Mouse (Mus musculus) splenic B cell, adult 2 months (primary cell): ENCODE results near the gene Gm9918.

Experiments used
- DNase-seq: peaks from one replicate; pipeline ENCODE4 v3.0.0-alpha.2; 2011; ENCODE audit warnings: low read depth, low spot score
- H3K27me3 ChIP-seq: 2 replicates; pipeline ENCODE4 v1.6.1; 2012; ENCODE audit warnings: mild to moderate bottlenecking, low read length, moderate library complexity, mixed read lengths; ENCODE audit not compliant: control insufficient read depth, poor library complexity, insufficient read depth, severe bottlenecking
- H3K36me3 ChIP-seq: 2 replicates; pipeline ENCODE4 v1.6.1; 2012; ENCODE audit warnings: mild to moderate bottlenecking, low read length, moderate library complexity, mixed read lengths; ENCODE audit not compliant: control insufficient read depth, poor library complexity, insufficient read depth, severe bottlenecking

The Gm9918 gene

DNA sequence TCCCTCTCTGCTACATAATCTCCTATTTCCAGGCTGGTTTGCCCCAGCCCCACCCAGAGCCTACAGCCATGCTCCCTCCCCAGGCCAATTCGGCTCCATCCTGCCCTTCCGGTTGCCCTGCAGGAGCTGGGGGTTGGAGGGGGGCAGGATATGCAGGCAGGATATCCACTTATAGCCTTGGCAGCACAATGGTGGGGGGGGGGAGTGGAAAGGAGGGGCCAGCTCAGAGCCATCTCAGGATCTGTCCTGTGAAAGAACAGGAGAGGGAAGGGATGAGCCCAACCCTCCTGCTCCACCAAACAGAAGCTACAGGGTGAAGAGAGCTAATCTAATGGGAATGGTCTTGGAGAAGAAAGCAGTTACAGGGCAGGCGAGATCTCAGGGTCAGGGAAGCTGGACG lies 29.8 kb upstream of the Gm9918 start:
- H3K27me3 ChIP-seq = peaks cover 3% of the 10 kb centered on the region
- no peak for DNase-seq

DNA sequence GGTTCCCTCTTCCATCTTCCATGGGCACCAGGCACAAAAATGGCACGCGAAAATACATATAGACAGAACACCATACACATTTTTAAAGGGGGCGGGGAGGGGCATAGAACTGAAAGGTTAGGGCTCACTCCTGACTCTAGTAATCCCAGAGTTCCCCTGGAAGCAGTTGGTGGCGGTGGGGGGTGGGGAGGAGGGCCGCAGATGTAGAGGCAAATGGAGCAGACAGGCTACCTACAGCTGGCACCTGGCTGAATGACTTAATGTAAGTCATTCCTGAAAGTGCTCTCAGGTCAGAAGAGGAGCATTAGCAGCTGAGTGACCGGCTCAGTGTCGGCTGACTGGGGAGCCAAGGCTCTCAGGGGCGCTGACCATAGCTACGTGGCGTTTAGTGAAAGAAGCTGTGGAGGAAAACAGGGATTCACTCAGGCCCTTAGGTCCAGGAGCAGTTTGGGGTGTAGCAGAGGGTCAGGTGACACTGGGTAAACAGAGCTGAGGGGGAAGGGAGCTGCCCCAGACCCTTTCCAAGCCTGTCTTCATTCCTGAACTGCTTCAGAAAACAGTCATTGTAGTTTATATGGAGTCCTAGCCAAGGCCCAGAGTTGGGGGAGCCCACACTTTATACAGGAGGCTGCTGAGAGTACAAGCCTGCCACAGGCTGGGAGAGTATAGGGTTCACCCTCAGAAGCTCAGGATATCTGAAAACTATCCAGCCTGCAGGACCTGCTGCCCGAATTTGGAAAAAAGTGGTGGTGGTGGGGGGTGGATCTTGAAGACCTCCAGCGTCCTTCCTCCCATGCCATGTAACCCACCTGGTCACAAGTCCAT lies 27.7 kb upstream of the Gm9918 start:
- Histone ChIP-seq H3K27me3 (peaks cover 3% of the 10 kb centered on the region), H3K36me3 (no peaks in the 10 kb centered on the region)
- no peak for DNase-seq

More for the DNA sequence above, 29.8 kb upstream of the Gm9918 start:
- no peaks in the 10 kb centered on the region for H3K36me3 ChIP-seq

DNA sequence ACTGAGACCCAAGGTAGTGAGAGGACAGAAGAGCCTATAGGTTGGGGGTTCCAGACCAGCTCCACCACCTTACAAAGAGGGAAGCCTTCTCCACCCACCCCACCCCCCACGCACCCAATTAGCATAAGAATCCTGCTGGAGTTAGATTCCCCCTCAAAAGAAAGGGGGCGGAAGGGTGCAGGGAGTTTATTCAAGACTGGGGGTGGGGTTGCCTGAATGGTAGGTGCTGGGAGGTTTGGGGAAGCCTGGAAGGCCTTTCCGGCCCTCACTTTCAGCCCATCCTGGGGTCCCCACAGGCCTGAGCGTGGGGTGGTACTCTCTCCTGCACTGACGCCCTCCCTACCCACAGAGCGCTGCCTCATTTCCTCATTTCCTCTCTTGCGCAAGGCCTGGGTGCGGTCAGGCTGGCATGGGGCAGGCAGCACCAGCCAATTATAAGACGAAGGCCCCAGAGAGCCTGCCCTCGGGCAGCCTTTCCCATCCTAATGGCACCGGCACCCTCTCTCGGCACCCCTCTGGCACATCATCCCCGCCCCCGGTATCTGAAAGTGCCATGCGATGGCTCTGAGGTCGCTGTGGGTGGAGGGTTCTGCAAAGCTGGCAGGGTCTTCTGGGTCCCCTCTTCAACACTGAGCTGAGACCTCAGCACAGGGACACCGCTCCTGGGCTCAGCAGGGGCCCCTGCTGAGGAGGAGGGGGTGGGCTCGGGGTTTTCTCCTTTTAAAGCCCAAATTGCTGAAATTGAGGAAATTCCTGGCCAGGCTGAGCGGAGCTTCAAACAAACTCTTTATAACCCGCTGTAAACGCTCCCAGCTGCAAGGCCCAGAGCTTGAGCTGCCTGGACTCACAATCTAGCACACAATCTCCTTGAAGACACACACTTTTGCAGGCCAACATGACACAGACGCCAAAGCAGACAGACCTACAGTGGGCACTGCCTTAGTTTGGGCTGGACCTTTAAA lies 26.9 kb upstream of the Gm9918 start:
- no peaks in the 10 kb centered on the region for H3K36me3 ChIP-seq
- H3K27me3 ChIP-seq = peaks cover 3% of the 10 kb centered on the region
- DNase-seq = peak; percentile 55

DNA sequence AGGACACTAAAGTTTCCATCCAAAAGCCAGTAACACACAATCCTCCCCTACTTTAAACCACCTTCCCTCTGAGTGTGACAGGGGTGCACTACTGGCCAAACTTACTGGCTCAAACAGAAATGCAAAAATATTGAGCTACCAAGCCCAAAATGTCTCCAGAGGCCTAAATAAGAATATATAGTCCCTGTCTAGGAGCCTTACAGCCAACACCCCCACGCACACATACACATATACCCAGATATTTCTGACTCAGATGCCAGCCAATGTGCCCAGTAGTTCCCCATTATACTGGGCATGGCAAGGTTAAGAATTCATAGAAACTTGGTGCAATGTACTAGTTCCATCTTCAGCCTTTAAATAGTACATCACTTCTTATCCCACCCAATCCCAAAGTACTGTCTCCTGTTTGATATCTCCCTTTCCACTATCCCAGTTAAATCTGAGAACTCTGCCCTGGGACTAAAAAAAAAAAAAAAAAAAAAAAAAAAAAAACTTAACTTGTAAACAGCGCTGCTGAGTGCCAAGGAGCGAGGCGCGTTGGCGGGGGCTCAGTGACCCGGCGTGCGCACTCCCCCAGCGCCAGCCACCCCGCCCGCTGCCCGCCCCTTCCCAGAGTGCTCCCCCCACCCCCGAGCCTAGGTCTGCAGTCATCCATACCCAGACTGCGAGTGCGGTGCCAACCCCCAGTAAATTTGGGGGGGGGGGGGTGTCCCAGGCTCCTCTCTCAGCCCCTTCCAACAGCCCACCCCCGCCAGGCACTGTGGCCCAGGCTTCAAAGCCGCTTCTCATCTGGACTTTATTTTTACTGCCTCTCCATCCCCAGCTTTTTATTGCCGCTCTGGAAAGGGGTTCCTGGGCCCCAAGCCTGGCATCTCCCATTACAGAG lies 25.8 kb upstream of the Gm9918 start:
- Histone ChIP-seq H3K27me3 (peaks cover 3% of the 10 kb centered on the region), H3K36me3 (no peaks in the 10 kb centered on the region)
- no peak for DNase-seq

DNA sequence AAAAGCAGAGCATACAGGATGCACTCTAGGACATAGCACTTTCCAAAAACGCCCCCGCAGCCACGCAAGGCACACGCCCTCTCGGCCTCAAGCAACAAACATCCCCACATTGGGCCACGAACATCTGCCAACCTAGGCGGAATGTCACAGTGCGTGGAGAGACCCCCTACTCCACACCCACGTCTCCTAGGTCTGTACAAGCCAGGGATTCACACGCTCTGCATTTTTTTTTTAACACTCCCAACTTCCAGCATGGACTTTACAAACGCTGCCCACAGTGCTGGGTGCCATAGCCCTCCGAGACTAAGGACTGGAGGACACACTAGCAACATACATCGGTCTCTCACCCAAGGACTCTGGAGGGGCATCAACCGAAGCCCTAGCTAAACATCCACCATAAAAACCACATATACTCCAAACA lies 24.9 kb upstream of the Gm9918 start:
- no peak for DNase-seq
- H3K36me3 ChIP-seq = no peaks in the 10 kb centered on the region
- peaks cover 3% of the 10 kb centered on the region for H3K27me3 ChIP-seq

DNA sequence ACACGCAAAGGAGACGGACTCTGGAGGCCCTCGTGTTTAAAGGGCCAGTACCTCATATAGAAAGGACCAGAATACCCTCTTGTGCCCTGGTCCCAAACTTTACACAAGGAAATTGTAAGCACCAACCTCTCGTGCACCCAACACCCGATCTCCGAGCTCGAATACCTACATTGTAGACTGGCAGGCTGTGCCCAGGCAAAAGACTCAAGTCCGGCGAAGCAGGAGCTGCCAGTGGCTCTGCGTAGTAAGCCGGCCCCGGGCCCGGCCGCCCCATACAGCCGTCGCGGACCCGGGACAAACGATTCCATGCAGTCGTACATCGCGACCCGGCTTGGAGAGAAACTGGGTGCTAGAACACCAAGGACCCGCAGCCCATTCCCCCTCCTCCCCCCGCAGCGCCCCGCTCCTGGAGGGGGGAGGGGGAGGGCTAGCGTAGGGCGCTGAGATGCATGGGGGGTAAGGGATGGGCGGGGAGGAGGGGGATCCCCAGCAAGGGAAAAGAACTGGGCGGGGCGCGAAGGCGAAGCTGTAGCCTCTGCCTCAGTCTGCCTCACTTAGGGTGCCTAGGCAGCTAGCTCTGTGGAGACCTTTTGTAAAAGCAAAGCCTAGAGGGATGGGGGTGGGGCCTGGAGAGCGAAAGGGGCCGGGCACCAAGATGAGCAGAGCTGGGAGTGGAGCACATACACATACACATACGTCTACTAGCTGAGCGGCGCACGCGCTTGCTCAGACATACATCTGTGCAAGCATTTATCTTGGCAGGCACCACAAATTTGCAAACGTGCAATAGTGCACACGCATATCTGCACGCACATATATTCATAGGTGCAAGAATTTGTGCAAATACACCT lies 24.2 kb upstream of the Gm9918 start:
- peak; percentile 50 for DNase-seq
- Histone ChIP-seq H3K27me3 (peaks cover 3% of the 10 kb centered on the region), H3K36me3 (no peaks in the 10 kb centered on the region)

DNA sequence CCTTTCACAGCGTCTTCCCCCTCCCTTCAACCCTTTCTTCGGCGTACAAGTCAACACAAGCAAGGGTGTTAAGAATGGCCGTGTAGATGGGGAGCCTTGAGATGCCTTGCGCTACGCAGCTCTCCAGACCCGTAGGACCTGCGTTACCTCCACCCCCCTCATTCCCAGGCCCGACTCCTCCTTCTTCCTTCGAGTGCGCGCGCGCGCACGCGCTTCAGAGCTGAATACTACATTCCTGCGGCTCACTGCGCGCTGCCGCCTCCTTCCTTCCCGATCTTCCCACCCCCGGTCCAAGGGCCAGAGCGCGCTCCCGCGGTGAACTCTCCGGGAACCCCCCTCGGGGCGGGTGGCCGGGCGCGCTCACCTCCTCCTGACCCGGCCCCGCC lies 23.5 kb upstream of the Gm9918 start:
- H3K27me3 ChIP-seq = peaks cover 3% of the 10 kb centered on the region
- DNase-seq = no peak
- no peaks in the 10 kb centered on the region for H3K36me3 ChIP-seq

DNA sequence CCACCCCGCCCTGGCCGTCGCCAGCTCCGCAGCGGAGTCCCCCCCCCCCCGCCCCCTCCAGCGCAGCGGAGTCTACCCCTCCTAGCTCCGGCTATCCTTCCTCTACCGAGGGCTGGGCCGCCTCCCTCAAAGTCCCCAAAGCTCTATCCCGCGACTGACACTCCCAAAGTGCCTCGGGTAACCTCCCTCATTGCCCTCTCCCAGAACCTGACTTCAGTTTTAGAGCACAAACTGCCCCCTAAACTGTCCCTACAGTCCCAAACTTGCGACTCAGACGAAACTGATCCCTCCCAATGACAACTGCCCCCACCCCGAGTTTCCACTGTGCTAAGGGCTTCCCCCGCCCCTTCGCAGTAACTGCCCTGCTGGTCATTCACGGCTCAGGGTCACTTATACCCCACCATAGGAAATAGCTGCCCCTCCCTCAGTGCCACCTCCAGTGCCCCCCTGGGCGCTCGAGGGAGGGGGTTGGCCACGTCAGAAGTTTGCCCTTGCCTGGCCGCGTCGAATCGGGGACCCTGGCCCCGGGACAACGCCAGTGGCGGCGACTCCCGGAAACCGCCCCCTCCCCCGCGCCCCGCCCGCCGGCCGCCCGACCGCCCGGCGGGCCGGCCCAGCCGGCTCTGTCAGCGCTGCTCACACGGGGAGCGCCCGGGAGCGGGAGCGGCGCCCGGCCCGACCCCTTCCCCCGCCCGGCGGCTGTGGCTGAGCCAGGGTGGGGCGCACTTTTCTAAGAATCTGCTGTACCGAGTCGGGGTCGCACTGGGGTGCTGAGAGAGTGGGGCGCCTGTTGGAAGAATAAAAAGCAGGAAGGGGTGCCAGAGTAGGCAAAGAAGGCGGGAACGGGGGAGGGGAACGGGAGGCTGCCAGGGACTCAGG lies 22.9 kb upstream of the Gm9918 start:
- Histone ChIP-seq H3K36me3 (no peaks in the 10 kb centered on the region), H3K27me3 (peaks cover 3% of the 10 kb centered on the region)
- DNase-seq = no peak

DNA sequence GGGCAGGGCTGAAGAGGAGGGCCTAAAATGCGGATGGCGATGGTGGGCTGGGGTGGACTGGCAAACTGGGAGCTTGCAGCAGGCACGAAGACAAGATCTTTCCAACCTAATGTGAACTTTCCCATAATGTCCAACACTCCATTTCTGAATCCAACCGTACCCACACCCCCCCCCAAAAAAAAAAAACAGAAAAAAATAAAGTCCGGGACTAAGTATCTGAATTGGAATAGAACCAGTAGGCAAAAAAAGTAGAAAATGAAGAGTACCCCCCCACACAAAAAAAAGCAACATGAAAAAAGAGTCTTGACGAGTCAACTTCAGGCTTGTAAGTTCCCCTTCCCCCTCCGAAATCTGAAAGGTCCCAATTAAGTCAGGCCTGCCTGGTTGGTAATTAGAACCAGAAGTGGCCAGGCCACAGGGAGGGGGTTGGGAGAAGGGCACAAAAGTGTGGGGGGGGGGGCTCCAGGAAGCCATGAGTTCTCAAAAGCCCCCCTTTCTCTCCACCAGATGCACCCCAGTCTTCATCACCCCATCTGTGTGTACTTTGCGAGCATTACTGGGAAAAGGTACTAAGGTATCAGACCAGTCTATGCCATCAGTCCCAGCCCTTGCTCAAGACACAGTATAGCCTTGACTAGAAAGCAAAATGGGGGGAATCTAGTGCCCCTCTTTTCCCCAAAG lies 22.1 kb upstream of the Gm9918 start:
- DNase-seq = no peak
- Histone ChIP-seq H3K27me3 (peaks cover 1% of the 10 kb centered on the region; the same call in 1 of the 2 replicates), H3K36me3 (no peaks in the 10 kb centered on the region)

DNA sequence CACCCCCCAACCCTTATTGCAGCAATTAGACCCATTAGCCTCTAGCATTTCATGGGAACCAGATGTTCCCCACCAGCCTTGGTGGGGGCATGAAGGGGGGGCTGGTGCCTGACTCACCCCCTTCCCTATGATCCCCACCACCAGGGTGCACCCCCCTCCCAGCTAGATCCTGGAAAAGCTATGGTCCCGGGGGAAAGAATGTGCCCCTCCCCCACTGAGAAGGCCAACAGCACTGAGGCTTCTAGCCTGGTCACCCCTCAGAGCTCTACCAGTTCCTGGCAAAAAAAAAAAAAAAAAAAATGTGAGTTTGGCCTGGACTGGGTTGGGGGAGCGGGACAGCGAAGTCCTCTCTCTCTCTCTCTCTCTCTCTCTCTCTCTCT lies 21.6 kb upstream of the Gm9918 start:
- H3K27me3 ChIP-seq = peaks cover 1% of the 10 kb centered on the region; the same call in 1 of the 2 replicates
- no peak for DNase-seq

DNA sequence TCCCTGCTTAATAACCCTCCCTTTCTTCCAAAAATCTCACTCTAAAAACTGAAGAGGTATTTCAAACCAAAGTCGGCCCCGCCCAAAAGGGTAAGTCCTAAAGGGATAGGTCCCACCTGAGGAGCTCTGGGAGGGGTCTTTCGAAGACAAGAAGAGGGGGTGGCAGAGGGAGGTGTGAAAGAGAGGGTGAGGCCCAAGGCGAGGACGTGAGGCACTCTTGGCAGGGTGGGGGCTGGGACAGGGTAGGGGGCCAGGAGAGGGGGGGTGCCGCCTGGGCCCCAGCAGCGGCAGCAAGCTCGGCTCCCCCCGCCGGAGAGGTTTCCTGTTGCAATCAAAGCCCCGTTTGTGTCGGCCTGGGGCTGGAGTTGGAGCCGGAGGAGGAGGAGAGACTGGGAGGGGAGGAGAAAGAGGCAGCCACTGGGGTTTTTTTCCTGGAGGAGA lies 21.1 kb upstream of the Gm9918 start:
- Histone ChIP-seq H3K36me3 (no peaks in the 10 kb centered on the region), H3K27me3 (peaks cover 1% of the 10 kb centered on the region; the same call in 1 of the 2 replicates)
- no peak for DNase-seq

More for the DNA sequence above, 21.6 kb upstream of the Gm9918 start:
- H3K36me3 ChIP-seq = no peaks in the 10 kb centered on the region

DNA sequence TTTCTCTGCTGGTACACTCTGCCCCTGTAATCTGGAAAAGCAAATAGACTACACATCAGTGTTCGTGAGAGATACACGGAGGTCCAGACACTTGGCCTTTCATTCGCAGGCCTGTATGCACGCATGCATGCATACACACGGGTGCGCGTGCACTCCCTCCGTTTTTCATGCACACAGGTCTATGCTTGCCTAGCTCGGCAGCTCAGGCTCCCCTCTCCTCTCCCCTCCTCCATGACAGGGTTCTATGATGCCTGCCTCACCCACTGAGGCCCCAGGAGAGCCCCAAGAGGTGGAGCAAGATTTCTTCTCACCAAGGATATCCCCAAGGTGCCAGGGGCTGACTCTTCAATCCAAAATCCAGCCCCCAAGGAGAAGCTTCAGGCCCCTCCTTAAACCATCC lies 20.4 kb upstream of the Gm9918 start:
- H3K36me3 ChIP-seq = no peaks in the 10 kb centered on the region
- no peak for DNase-seq
- no peaks in the 10 kb centered on the region for H3K27me3 ChIP-seq
